Mouse (Mus musculus): Measurements from ENCODE around the gene Hba-a2. TPM values are rescaled to one million over a fixed set of nuclear protein-coding genes. Genes with fewer than 3 reads are reported as not detected.
A peak's percentile ranks its signal among the peaks of the same experiment; 100 is the strongest.
"Not testable (repeated sequence)": the region's sequence is repeated elsewhere in the genome, so short reads cannot be mapped to it uniquely, and the experiment has no call there.

The Hba-a2 gene
- polyA plus RNA-seq, 1 experiment from 2014 or later: 165,200 TPM

DNA sequence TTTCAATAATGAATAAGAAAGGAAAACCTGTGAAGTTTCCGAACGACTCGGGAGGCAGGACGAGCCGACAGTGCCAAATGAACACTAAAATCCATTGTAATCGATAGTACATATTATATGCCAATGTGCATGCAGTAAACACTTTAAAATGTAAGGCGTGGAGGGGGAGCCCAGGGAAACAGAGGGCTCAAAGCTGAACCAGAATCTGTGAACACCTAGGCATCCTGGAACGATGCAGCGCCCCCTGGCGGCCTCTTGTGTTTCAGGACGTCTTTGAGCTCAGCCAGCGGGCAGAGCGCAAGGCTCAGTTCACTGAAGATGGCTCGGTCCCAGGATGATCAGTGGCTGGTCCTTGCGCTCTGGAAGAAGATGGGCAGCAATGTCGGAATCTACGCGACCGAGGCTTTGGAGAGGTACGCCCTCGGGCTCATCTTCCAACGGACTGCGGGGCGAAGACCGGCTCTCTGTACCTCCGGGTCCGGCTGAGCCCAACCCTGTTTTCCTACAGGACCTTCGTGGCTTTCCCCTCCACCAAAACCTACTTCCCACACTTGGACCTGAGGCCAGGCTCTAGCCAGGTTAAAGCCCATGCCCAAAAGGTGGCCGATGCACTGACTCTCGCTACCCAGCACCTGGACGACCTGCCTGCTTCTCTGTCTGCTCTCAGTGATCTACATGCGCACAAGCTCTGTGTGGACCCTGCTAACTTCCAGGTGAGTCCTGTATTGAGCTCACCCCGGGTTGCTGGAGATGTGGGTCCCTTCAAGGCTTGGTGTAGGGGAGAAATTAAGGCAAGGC is 9.4 kb upstream of the Hba-a2 start, which contains the start of gene Hbq1b:
Gene Hbq1b, plus strand, starts transcription at position 271 of the 798 bp plus-strand sequence.
- peak within 1 kb of the TSS; percentile 63 for H3K9ac ChIP-seq (ENCODE audit: low read depth, low read length)
- H3K4me2 ChIP-seq (ENCODE audit: low read depth, low read length): peak within 1 kb of the TSS; percentile 39
- peaks cover 28% of the 10 kb centered on the region for H3K4me1 ChIP-seq (ENCODE audit: control insufficient read depth, low read depth, low read length)
- ATAC-seq (ENCODE audit: low read depth); H3K9me3 ChIP-seq (replicated peaks; ENCODE audit: control insufficient read depth, low read length); H3K36me3 ChIP-seq (ENCODE audit: control insufficient read depth, insufficient read depth); H3K27me3 ChIP-seq (ENCODE audit: control insufficient read depth, insufficient read depth, low read depth, low read length): not testable (repeated sequence)
- 13% methylated on average over 30 of the region's 33 CpGs for WGBS (ENCODE audit: insufficient replicate concordance)
- H3K4me3 ChIP-seq (ENCODE audit: low read depth, low read length): peak within 1 kb of the TSS; percentile 65
- H3K27ac ChIP-seq (ENCODE audit: low read length): peak within 1 kb of the TSS; percentile 98

- Histone ChIP-seq H3K9ac (ENCODE audit: low read depth, low read length) (peak overlapping the region; percentile 63), H3K4me1 (ENCODE audit: control insufficient read depth, low read depth, low read length) (peaks cover 30% of the 10 kb centered on the region), H3K4me3 (ENCODE audit: low read depth, low read length) (peak overlapping the region; percentile 65), H3K27ac (ENCODE audit: low read length) (peak overlapping the region; percentile 98), H3K36me3 (ENCODE audit: control insufficient read depth, insufficient read depth) (peaks cover 3% of the 10 kb centered on the region; the same call in 1 of the 2 replicates), H3K27me3 (ENCODE audit: control insufficient read depth, insufficient read depth, low read depth, low read length) (no peaks in the 10 kb centered on the region), H3K4me2 (ENCODE audit: low read depth, low read length) (peak overlapping the region; percentile 39), H3K9me3 (replicated peaks; ENCODE audit: control insufficient read depth, low read length) (no peaks in the 10 kb centered on the region)
- no peak for ATAC-seq (ENCODE audit: low read depth)
- 46% methylated on average over 9 of the region's 9 CpGs for WGBS (ENCODE audit: insufficient replicate concordance)
Measured at GRCm38 (mm10) chr11:32287493-32287825, 8.8 kb upstream of the Hba-a2 start.

- not testable (repeated sequence) for ATAC-seq (ENCODE audit: low read depth); H3K9me3 ChIP-seq (replicated peaks; ENCODE audit: control insufficient read depth, low read length); H3K36me3 ChIP-seq (ENCODE audit: control insufficient read depth, insufficient read depth); H3K27me3 ChIP-seq (ENCODE audit: control insufficient read depth, insufficient read depth, low read depth, low read length)
- Histone ChIP-seq H3K9ac (ENCODE audit: low read depth, low read length) (peak overlapping the region; percentile 71), H3K4me1 (ENCODE audit: control insufficient read depth, low read depth, low read length) (peaks cover 47% of the 10 kb centered on the region), H3K4me2 (ENCODE audit: low read depth, low read length) (peak overlapping the region; percentile 84), H3K27ac (ENCODE audit: low read length) (peak overlapping the region; percentile 98), H3K4me3 (ENCODE audit: low read depth, low read length) (peak overlapping the region; percentile 34)
- WGBS (ENCODE audit: insufficient replicate concordance): 47% methylated on average over 4 of the region's 4 CpGs
Measured at GRCm38 (mm10) chr11:32292819-32293218, 3.5 kb upstream of the Hba-a2 start.

DNA sequence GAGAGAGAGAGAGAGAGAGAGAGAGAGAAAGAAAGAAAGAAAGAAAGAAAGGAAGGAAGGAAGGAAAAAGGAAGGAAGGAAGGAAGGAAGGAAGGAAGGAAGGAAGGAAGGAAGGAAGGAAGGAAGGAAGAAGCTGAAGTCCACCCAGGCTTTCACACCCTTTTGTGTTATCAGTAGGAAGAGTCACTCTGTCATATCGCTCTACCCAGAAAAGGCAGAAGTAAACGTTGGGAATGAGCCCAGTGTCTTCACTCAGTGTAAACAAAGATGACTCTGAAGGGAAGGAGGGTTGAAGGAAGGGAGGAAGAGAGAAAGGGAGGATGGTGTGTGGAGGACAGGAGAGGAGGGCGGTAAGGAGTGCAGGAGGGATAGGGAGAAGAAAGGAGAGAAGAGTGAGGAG is 2.8 kb upstream of the Hba-a2 start:
- 35% methylated on average over 3 of the region's 3 CpGs for WGBS (ENCODE audit: insufficient replicate concordance)
- Histone ChIP-seq H3K27ac (ENCODE audit: low read length) (peak overlapping the region; percentile 98), H3K4me2 (ENCODE audit: low read depth, low read length) (peak overlapping the region; percentile 68), H3K4me3 (ENCODE audit: low read depth, low read length) (peak overlapping the region; percentile 45), H3K4me1 (ENCODE audit: control insufficient read depth, low read depth, low read length) (peaks cover 45% of the 10 kb centered on the region), H3K9ac (ENCODE audit: low read depth, low read length) (peak overlapping the region; percentile 75)
- ATAC-seq (ENCODE audit: low read depth): peak; percentile 19
- not testable (repeated sequence) for H3K9me3 ChIP-seq (replicated peaks; ENCODE audit: control insufficient read depth, low read length); H3K27me3 ChIP-seq (ENCODE audit: control insufficient read depth, insufficient read depth, low read depth, low read length); H3K36me3 ChIP-seq (ENCODE audit: control insufficient read depth, insufficient read depth)

- ATAC-seq (ENCODE audit: low read depth): peak; percentile 2; the same call in 1 of the 2 replicates
- whole genome bisulfite sequencing (ENCODE audit: insufficient replicate concordance): 20% methylated on average over 2 of the region's 2 CpGs
- H3K36me3 ChIP-seq (ENCODE audit: control insufficient read depth, insufficient read depth); H3K27me3 ChIP-seq (ENCODE audit: control insufficient read depth, insufficient read depth, low read depth, low read length); H3K9me3 ChIP-seq (replicated peaks; ENCODE audit: control insufficient read depth, low read length): not testable (repeated sequence)
- Histone ChIP-seq H3K4me1 (ENCODE audit: control insufficient read depth, low read depth, low read length) (peaks cover 24% of the 10 kb centered on the region), H3K4me2 (ENCODE audit: low read depth, low read length) (peak overlapping the region; percentile 30; the same call in 1 of the 2 replicates), H3K4me3 (ENCODE audit: low read depth, low read length) (peak overlapping the region; percentile 62), H3K27ac (ENCODE audit: low read length) (peak overlapping the region; percentile 96), H3K9ac (ENCODE audit: low read depth, low read length) (peak overlapping the region; percentile 67)
Measured at GRCm38 (mm10) chr11:32297417-32297816, 1.1 kb downstream of the Hba-a2 start.

- ATAC-seq (ENCODE audit: low read depth): peak; percentile 36
- H3K36me3 ChIP-seq (ENCODE audit: control insufficient read depth, insufficient read depth): peaks cover 2% of the 10 kb centered on the region; the same call in 1 of the 2 replicates
- no peaks in the 10 kb centered on the region for H3K9me3 ChIP-seq (replicated peaks; ENCODE audit: control insufficient read depth, low read length)
- peak overlapping the region; percentile 14; the same call in 1 of the 2 replicates for H3K4me2 ChIP-seq (ENCODE audit: low read depth, low read length)
- WGBS (ENCODE audit: insufficient replicate concordance): 71% methylated on average over 1 of the region's 1 CpGs
- H3K9ac ChIP-seq (ENCODE audit: low read depth, low read length): peak overlapping the region; percentile 36; the same call in 1 of the 2 replicates
- 0 out of 2 replicates have a peak, but pooled peaks cover 8% of the 10 kb centered on the region for H3K27me3 ChIP-seq (ENCODE audit: control insufficient read depth, insufficient read depth, low read depth, low read length)
- peak overlapping the region; percentile 83 for H3K27ac ChIP-seq (ENCODE audit: low read length)
- H3K4me3 ChIP-seq (ENCODE audit: low read depth, low read length): peak overlapping the region; percentile 41
- peaks cover 22% of the 10 kb centered on the region for H3K4me1 ChIP-seq (ENCODE audit: control insufficient read depth, low read depth, low read length)
Measured at GRCm38 (mm10) chr11:32297866-32298531, 1.7 kb downstream of the Hba-a2 start.

- Histone ChIP-seq H3K9ac (ENCODE audit: low read depth, low read length) (peak overlapping the region; percentile 24; the same call in 1 of the 2 replicates), H3K27me3 (ENCODE audit: control insufficient read depth, insufficient read depth, low read depth, low read length) (0 out of 2 replicates have a peak, but pooled peaks cover 8% of the 10 kb centered on the region), H3K9me3 (replicated peaks; ENCODE audit: control insufficient read depth, low read length) (no peaks in the 10 kb centered on the region), H3K27ac (ENCODE audit: low read length) (peak overlapping the region; percentile 83), H3K36me3 (ENCODE audit: control insufficient read depth, insufficient read depth) (peaks cover 2% of the 10 kb centered on the region; the same call in 1 of the 2 replicates), H3K4me3 (ENCODE audit: low read depth, low read length) (peak overlapping the region; percentile 41), H3K4me1 (ENCODE audit: control insufficient read depth, low read depth, low read length) (peaks cover 22% of the 10 kb centered on the region), H3K4me2 (ENCODE audit: low read depth, low read length) (peak overlapping the region; percentile 1; the same call in 1 of the 2 replicates)
- 92% methylated on average over 2 of the region's 2 CpGs for WGBS (ENCODE audit: insufficient replicate concordance)
- ATAC-seq (ENCODE audit: low read depth): no peak
Measured at GRCm38 (mm10) chr11:32298532-32298918, 2.2 kb downstream of the Hba-a2 start.

DNA sequence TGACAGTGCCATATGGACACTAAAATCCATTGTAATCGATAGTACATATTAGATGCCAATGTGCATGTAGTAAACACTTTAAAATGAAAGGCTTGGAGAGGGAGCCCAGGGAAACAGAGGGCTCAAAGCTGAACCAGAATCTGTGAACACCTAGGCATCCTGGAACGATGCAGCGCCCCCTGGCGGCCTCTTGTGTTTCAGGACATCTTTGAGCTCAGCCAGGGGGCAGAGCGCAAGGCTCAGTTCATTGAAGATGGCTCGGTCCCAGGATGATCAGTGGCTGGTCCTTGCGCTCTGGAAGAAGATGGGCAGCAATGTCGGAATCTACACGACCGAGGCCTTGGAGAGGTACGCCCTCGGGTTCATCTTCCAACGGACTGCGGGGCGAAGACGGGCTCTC is 3.6 kb downstream of the Hba-a2 start, which contains the start of gene Hbq1a:
Gene Hbq1a, plus strand, starts transcription at position 205 of the 400 bp plus-strand sequence.
- H3K4me1 ChIP-seq (ENCODE audit: control insufficient read depth, low read depth, low read length); H3K9me3 ChIP-seq (replicated peaks; ENCODE audit: control insufficient read depth, low read length); H3K36me3 ChIP-seq (ENCODE audit: control insufficient read depth, insufficient read depth); ATAC-seq (ENCODE audit: low read depth); H3K27me3 ChIP-seq (ENCODE audit: control insufficient read depth, insufficient read depth, low read depth, low read length): not testable (repeated sequence)
- Histone ChIP-seq H3K27ac (ENCODE audit: low read length) (peak within 1 kb of the TSS; percentile 71), H3K4me2 (ENCODE audit: low read depth, low read length) (peak within 1 kb of the TSS; percentile 54), H3K4me3 (ENCODE audit: low read depth, low read length) (peak within 1 kb of the TSS; percentile 54), H3K9ac (ENCODE audit: low read depth, low read length) (peak within 1 kb of the TSS; percentile 60)
- 6% methylated on average over 16 of the region's 16 CpGs for WGBS (ENCODE audit: insufficient replicate concordance)
